Mouse (Mus musculus): ENCODE measurements around the gene Afap1l2.

The Afap1l2 gene

DNA sequence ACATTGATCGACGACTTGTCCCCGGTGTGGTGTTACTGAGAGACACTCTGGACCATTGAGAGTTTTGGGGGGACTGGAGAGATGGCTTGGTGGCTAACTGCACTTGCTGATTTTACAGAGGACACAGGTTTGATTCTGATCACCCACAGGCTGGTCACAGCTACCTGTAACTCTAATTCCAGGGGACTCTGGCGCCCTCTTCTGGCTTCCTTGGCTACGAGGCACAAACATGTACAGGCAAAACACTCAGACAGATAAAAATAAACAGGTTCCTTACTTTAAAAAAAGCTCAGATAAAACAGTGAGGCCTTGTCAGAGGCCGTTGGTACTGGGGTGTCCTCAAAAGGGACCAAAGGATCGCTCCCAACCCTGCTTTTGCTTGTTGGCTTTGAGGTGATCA is 72.3 kb downstream of the Afap1l2 start:
- peaks cover 39% of the 10 kb centered on the region for H3K4me1 ChIP-seq (replicated peaks; ENCODE audit: low read depth, low read length)
- peaks cover 5% of the 10 kb centered on the region; the same call in 1 of the 2 replicates for H3K27me3 ChIP-seq (ENCODE audit: insufficient read depth, low read length)
- TF ChIP-seq NANOG (IDR thresholded peaks at IDR 0.05; ENCODE audit: borderline replicate concordance, low read length) (no peak), CTCF (conservative IDR thresholded peaks at IDR 0.05; ENCODE audit: low read length) (peak; percentile 78), POU5F1 (IDR thresholded peaks at IDR 0.05; ENCODE audit: borderline replicate concordance, low read length) (no peak)
- 0 out of 2 replicates have a peak overlapping the region, but pooled peaks have one; percentile 10 for H3K4me3 ChIP-seq (replicated peaks; ENCODE audit: low read length)
- H3K36me3 ChIP-seq (ENCODE audit: insufficient read depth, low read length), result no peaks in the 10 kb centered on the region
- peaks cover 6% of the 10 kb centered on the region for H3K9me3 ChIP-seq (ENCODE audit: low read length)

DNA sequence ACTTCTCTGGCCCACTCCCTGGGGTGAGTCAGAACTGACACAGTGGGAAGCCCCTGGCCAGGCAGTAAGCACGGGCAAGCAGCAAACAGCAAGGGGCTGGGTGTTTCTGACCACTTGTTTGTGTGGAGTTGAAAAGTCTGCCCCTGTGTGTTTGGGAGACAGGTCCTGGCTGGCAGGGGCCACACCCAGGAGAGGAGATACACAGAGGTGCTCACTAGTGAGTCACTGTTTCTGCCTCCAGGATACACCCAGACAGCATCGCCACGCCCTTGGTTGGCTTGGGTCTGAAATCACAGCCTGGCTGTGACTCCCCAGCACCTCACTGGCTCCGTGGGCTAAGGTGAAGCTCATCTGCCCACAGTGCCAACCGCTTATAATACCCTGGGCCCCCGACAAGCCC is 72.9 kb downstream of the Afap1l2 start:
- TF ChIP-seq NANOG (IDR thresholded peaks at IDR 0.05; ENCODE audit: borderline replicate concordance, low read length) (no peak), CTCF (conservative IDR thresholded peaks at IDR 0.05; ENCODE audit: low read length) (no peak), POU5F1 (IDR thresholded peaks at IDR 0.05; ENCODE audit: borderline replicate concordance, low read length) (no peak)
- Histone ChIP-seq H3K36me3 (ENCODE audit: insufficient read depth, low read length) (no peaks in the 10 kb centered on the region), H3K27me3 (ENCODE audit: insufficient read depth, low read length) (peaks cover 8% of the 10 kb centered on the region; the same call in 1 of the 2 replicates), H3K4me3 (replicated peaks; ENCODE audit: low read length) (no peak overlapping the region), H3K9me3 (ENCODE audit: low read length) (peaks cover 6% of the 10 kb centered on the region), H3K4me1 (replicated peaks; ENCODE audit: low read depth, low read length) (peaks cover 43% of the 10 kb centered on the region)

DNA sequence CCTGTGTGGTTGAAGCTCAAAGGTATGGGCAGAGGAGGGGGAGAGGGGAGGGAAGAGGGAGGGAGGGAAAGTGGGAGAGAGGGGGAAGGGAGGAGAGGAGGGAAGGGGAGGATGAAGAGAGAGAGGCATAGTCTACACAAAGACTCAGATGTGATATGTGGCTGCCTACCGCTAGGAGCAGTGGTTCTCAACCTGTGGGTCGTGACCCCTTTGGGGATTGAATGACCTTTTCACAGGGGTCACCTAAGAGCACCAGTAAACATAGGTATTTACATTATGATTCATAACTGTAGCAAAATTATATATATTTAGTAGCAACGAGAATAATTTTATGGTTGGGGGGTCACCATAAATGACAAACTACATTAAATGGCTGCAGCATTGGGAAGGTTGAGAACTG is 74.2 kb downstream of the Afap1l2 start:
- Histone ChIP-seq H3K4me3 (replicated peaks; ENCODE audit: low read length) (no peak overlapping the region), H3K9me3 (ENCODE audit: low read length) (peaks cover 6% of the 10 kb centered on the region), H3K27me3 (ENCODE audit: insufficient read depth, low read length) (peaks cover 4% of the 10 kb centered on the region; the same call in 1 of the 2 replicates), H3K36me3 (ENCODE audit: insufficient read depth, low read length) (no peaks in the 10 kb centered on the region), H3K4me1 (replicated peaks; ENCODE audit: low read depth, low read length) (peaks cover 56% of the 10 kb centered on the region)
- TF ChIP-seq NANOG (IDR thresholded peaks at IDR 0.05; ENCODE audit: borderline replicate concordance, low read length) (no peak), POU5F1 (IDR thresholded peaks at IDR 0.05; ENCODE audit: borderline replicate concordance, low read length) (no peak), CTCF (conservative IDR thresholded peaks at IDR 0.05; ENCODE audit: low read length) (no peak)

DNA sequence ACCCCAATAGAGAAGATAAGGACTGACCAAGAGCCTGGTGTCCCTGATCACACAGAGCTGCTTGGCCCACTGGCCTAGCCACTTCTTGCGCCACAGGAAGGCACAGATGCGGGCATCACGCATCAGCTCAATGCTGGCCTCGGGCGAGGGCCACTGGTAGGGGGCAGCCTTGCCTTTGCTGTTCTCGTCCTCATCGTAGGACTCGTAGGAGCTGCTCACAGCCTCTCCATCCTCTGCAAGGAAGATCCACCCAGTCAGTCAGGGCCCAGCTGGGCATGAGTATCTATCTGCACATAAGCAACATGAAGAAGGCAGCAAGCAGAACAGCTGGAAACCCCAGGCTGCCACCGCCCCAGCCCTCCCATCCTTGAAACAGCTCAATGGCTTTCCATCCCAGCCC is 78.0 kb downstream of the Afap1l2 start:
- Histone ChIP-seq H3K9me3 (ENCODE audit: low read length) (no peaks in the 10 kb centered on the region), H3K4me1 (replicated peaks; ENCODE audit: low read depth, low read length) (peaks cover 27% of the 10 kb centered on the region), H3K36me3 (ENCODE audit: insufficient read depth, low read length) (no peaks in the 10 kb centered on the region), H3K4me3 (replicated peaks; ENCODE audit: low read length) (no peak overlapping the region), H3K27me3 (ENCODE audit: insufficient read depth, low read length) (peaks cover 17% of the 10 kb centered on the region)
- no peak for TF ChIP-seq CTCF (conservative IDR thresholded peaks at IDR 0.05; ENCODE audit: low read length)
- no peak for TF ChIP-seq POU5F1 (IDR thresholded peaks at IDR 0.05; ENCODE audit: borderline replicate concordance, low read length)
- TF ChIP-seq NANOG (IDR thresholded peaks at IDR 0.05; ENCODE audit: borderline replicate concordance, low read length), result no peak

DNA sequence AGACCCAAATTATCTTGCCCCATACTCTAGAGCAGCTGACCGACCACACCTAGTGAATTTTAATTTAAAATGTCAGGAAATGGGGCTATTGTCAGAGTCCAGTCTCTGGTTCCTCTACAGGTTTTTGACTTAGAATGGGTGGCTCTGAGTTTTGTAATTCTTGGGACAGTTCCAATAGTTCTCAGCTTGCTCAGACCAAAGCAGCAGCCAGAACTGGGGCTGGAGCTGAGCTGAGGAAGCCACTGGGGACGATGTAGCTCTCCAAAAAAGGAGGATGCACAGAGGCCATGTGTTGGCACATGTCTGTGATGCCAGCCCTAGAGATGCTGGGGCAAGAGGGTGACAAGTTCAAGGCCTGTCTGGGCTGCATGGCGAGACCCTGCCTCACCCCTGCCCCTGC is 78.6 kb downstream of the Afap1l2 start:
- Histone ChIP-seq H3K9me3 (ENCODE audit: low read length) (no peaks in the 10 kb centered on the region), H3K4me3 (replicated peaks; ENCODE audit: low read length) (no peak overlapping the region), H3K4me1 (replicated peaks; ENCODE audit: low read depth, low read length) (peaks cover 21% of the 10 kb centered on the region), H3K36me3 (ENCODE audit: insufficient read depth, low read length) (no peaks in the 10 kb centered on the region), H3K27me3 (ENCODE audit: insufficient read depth, low read length) (peaks cover 17% of the 10 kb centered on the region)
- TF ChIP-seq NANOG (IDR thresholded peaks at IDR 0.05; ENCODE audit: borderline replicate concordance, low read length) (no peak), POU5F1 (IDR thresholded peaks at IDR 0.05; ENCODE audit: borderline replicate concordance, low read length) (no peak), CTCF (conservative IDR thresholded peaks at IDR 0.05; ENCODE audit: low read length) (no peak)

DNA sequence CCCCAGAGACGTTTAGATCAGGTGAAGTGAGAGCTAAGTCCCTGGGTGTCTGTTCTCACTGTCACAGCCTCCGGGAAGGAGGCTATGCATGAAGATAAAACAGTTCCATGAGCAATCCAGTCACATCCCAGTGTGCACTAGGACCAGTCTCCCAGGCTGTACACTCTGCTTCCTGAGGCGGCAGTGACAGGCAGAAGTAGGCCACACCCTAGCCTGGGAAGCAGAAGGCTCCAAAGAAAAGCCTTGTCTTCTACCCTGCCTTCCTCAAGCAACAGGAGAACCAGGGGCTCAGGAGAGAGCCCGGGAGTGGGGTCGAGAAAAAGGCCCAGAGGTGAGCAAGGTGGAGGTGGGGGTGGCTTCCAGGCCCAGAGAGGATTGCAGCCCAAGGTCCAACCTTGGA is 86.3 kb downstream of the Afap1l2 start:
- Histone ChIP-seq H3K9me3 (ENCODE audit: low read length) (no peaks in the 10 kb centered on the region), H3K36me3 (ENCODE audit: insufficient read depth, low read length) (no peaks in the 10 kb centered on the region), H3K4me1 (replicated peaks; ENCODE audit: low read depth, low read length) (peaks cover 10% of the 10 kb centered on the region; the same call in 1 of the 2 replicates), H3K27me3 (ENCODE audit: insufficient read depth, low read length) (peaks cover 4% of the 10 kb centered on the region; the same call in 1 of the 2 replicates), H3K4me3 (replicated peaks; ENCODE audit: low read length) (no peak overlapping the region)
- no peak for TF ChIP-seq POU5F1 (IDR thresholded peaks at IDR 0.05; ENCODE audit: borderline replicate concordance, low read length)
- TF ChIP-seq NANOG (IDR thresholded peaks at IDR 0.05; ENCODE audit: borderline replicate concordance, low read length), result no peak
- no peak for TF ChIP-seq CTCF (conservative IDR thresholded peaks at IDR 0.05; ENCODE audit: low read length)

DNA sequence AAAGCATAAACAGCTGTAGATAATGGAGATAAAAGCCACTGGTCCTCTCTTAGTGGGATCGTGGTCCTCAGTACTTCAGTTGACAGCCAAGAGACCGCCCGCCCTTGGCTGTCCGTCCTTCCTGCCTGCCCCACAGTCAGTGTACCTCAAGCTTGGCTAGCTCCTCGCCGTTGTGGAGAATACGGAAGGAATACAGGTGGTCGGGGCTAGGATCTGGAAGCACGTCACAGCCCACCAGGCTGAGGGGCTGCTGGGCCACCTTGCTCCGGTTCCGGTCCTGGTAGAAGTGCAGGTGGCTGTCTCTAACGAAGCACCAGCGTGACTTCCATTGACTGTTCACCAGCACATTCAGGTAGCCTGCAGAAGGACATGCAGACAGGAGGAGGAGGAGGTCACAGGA is 87.8 kb downstream of the Afap1l2 start:
- TF ChIP-seq CTCF (conservative IDR thresholded peaks at IDR 0.05; ENCODE audit: low read length) (no peak), POU5F1 (IDR thresholded peaks at IDR 0.05; ENCODE audit: borderline replicate concordance, low read length) (no peak), NANOG (IDR thresholded peaks at IDR 0.05; ENCODE audit: borderline replicate concordance, low read length) (no peak)
- Histone ChIP-seq H3K4me1 (replicated peaks; ENCODE audit: low read depth, low read length) (peaks cover 25% of the 10 kb centered on the region), H3K4me3 (replicated peaks; ENCODE audit: low read length) (no peak overlapping the region), H3K36me3 (ENCODE audit: insufficient read depth, low read length) (no peaks in the 10 kb centered on the region), H3K9me3 (ENCODE audit: low read length) (no peaks in the 10 kb centered on the region), H3K27me3 (ENCODE audit: insufficient read depth, low read length) (peaks cover 5% of the 10 kb centered on the region; the same call in 1 of the 2 replicates)

DNA sequence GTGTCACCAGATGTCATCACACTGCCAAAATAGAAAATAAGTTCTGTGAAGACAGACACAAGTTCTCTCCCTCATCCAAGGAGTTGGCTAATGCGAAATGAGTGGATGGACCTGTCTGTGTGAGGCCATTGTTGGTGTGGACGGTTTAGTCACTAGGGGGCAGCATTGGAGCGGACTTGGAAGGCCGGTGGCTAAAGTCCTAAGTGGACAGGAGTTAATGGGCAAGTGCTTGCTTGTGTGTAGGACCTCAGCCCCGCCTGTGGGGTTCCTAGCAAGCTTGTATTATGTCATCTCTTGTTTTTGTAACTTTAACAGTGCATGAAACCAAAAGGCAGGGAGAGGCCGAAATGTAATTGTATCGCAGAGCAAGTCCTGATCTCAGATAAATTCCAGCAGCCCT is 88.4 kb downstream of the Afap1l2 start:
- Histone ChIP-seq H3K4me3 (replicated peaks; ENCODE audit: low read length) (no peak overlapping the region), H3K27me3 (ENCODE audit: insufficient read depth, low read length) (peaks cover 4% of the 10 kb centered on the region; the same call in 1 of the 2 replicates), H3K4me1 (replicated peaks; ENCODE audit: low read depth, low read length) (peaks cover 31% of the 10 kb centered on the region), H3K36me3 (ENCODE audit: insufficient read depth, low read length) (no peaks in the 10 kb centered on the region), H3K9me3 (ENCODE audit: low read length) (peaks cover under 1% of the 10 kb centered on the region)
- TF ChIP-seq NANOG (IDR thresholded peaks at IDR 0.05; ENCODE audit: borderline replicate concordance, low read length) (no peak), CTCF (conservative IDR thresholded peaks at IDR 0.05; ENCODE audit: low read length) (peak; percentile 77), POU5F1 (IDR thresholded peaks at IDR 0.05; ENCODE audit: borderline replicate concordance, low read length) (no peak)

DNA sequence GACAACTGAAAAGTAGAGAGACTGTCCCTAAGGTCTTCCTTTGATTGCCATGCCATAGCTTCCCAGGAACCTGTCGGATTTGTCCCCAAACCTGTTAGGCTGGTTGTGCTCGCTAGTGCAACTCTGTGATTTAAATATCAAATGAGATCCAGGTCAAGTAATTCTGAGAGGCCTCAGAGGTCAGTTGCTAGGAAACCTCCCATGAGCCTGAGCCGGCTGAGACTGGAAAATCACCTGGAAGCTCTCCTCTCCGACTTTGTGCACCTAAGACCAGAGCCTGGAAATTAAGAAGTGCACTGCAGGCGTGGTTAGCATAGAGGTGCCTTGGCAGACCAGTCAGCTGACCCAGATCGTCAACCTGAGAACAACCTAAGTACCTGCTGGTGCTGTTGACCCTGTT is 92.9 kb downstream of the Afap1l2 start:
- H3K9me3 ChIP-seq (ENCODE audit: low read length), result peaks cover 9% of the 10 kb centered on the region
- H3K4me3 ChIP-seq (replicated peaks; ENCODE audit: low read length), result peak overlapping the region; percentile 48; the same call in 1 of the 2 replicates
- peaks cover 10% of the 10 kb centered on the region; the same call in 1 of the 2 replicates for H3K27me3 ChIP-seq (ENCODE audit: insufficient read depth, low read length)
- peaks cover 30% of the 10 kb centered on the region for H3K4me1 ChIP-seq (replicated peaks; ENCODE audit: low read depth, low read length)
- H3K36me3 ChIP-seq (ENCODE audit: insufficient read depth, low read length), result peaks cover 7% of the 10 kb centered on the region; the same call in 1 of the 2 replicates
- no peak for TF ChIP-seq POU5F1 (IDR thresholded peaks at IDR 0.05; ENCODE audit: borderline replicate concordance, low read length)
- TF ChIP-seq CTCF (conservative IDR thresholded peaks at IDR 0.05; ENCODE audit: low read length), result no peak
- TF ChIP-seq NANOG (IDR thresholded peaks at IDR 0.05; ENCODE audit: borderline replicate concordance, low read length), result no peak
